Comparison of ENCODE assay signal across 13 mouse cellular contexts in genomic region chr10:116191724-116192123, GRCm38 (mm10).
"Had no signal": no experiment of that assay in that cellular context is flagged by ENCODE, and none has a peak within 500 bp of the region (broad histone marks: within the 10 kb centered on the region; RNA-seq: fewer than 3 reads in every experiment).

No protein-coding gene starts in this region.

- H3K27me3 ChIP-seq: limb, embryonic 15.5 days; liver, embryonic 12.5 days; lung, embryonic 15.5 days; neural tube, embryonic 13.5 days had no signal

- H3K36me3 ChIP-seq: limb, embryonic 15.5 days; liver, embryonic 12.5 days; lung, embryonic 15.5 days had no signal

- H3K9me3 ChIP-seq: limb, embryonic 15.5 days; liver, embryonic 12.5 days; lung, embryonic 15.5 days; neural tube, embryonic 13.5 days had no signal

- H3K9ac ChIP-seq: limb, embryonic 15.5 days; liver, embryonic 12.5 days; lung, embryonic 15.5 days; neural tube, embryonic 13.5 days had no signal

- H3K4me2 ChIP-seq: limb, embryonic 15.5 days; liver, embryonic 12.5 days; lung, embryonic 15.5 days; neural tube, embryonic 13.5 days had no signal

- ATAC-seq: inflammation-experienced regulatory T-cells, adult 6 months; liver, embryonic 12.5 days had no signal

- H3K4me3 ChIP-seq: limb, embryonic 15.5 days; liver, embryonic 12.5 days; lung, embryonic 15.5 days; neural tube, embryonic 13.5 days had no signal

- H3K4me1 ChIP-seq: liver, embryonic 12.5 days; lung, embryonic 15.5 days; neural tube, embryonic 13.5 days had no signal

- DNase-seq: layer of hippocampus, adult 9-11 months; layer of hippocampus, postnatal 36 days; lung, postnatal 14 days; midbrain, embryonic 14.5 days; right cerebral cortex, adult 18-20 months; right cerebral cortex, postnatal 25 days; thymus, postnatal 36 days had no signal

- H3K27ac ChIP-seq: limb, embryonic 15.5 days; liver, embryonic 12.5 days; lung, embryonic 15.5 days; macrophage; neural tube, embryonic 13.5 days had no signal
